Mouse (Mus musculus) olfactory bulb, adult 2 months (tissue): ENCODE measurements around the gene Synpo2. TPM values are rescaled to one million over a fixed set of nuclear protein-coding genes. Genes with fewer than 3 reads are reported as not detected.
"Not testable (repeated sequence)": the region's sequence is repeated elsewhere in the genome, so short reads cannot be mapped to it uniquely, and the experiment has no call there.

ENCODE experiments used
- H3K27ac ChIP-seq: fragments of 200-500 bp; 2 replicates; pipeline ENCODE4 v1.5.1; 2012; ENCODE audit warnings: low read depth, low read length; ENCODE audit not compliant: insufficient read depth
- H3K4me1 ChIP-seq: fragments of 200-500 bp; 2 replicates; pipeline ENCODE4 v1.6.1; 2012; ENCODE audit warnings: low read length; ENCODE audit not compliant: control insufficient read depth, insufficient read depth
- H3K4me3 ChIP-seq: fragments of 200-500 bp; 2 replicates; pipeline ENCODE4 v1.5.1; 2012; ENCODE audit warnings: mild to moderate bottlenecking, low read depth, low read length, moderate library complexity; ENCODE audit not compliant: insufficient read depth
- CTCF ChIP-seq: fragments of 200-500 bp; IDR thresholded peaks from 2 replicates; pipeline ENCODE4 v1.5.1; 2012; ENCODE audit warnings: low read depth, mild to moderate bottlenecking, low read length, moderate library complexity; ENCODE audit not compliant: insufficient read depth
- POLR2A ChIP-seq: fragments of 200-500 bp; IDR thresholded peaks from 2 replicates; pipeline ENCODE4 v1.6.1; 2012; ENCODE audit warnings: mild to moderate bottlenecking, low read depth, low read length, moderate library complexity; ENCODE audit not compliant: insufficient read depth
- WGBS: fragments of 180-500 bp; shearing (Covaris S2); methylation state at CpG from one replicate; pipeline ENCODE4 v1.1.7; 2018; 5-methylcytosine and 5-hydroxymethylcytosine counted together
- polyA plus RNA-seq: library from polyadenylated mRNA; stranded (reverse); fragments of >200 nt; gene quantifications from 2 replicates; pipeline ENCODE4 v1.2.4, GENCODE M21; 2012; ENCODE audit warnings: low replicate concordance; ENCODE audit not compliant: missing spikeins, insufficient read depth, insufficient read length

Synpo2 gene
- polyA plus RNA-seq, 1 experiment: not detected

- Histone ChIP-seq H3K4me3 (no peak overlapping the region), H3K4me1 (peaks cover 2% of the 10 kb centered on the region), H3K27ac (no peak overlapping the region)
- no peak for TF ChIP-seq CTCF
- 96% methylated on average over 14 of the region's 14 CpGs for WGBS
Measured at GRCm38 (mm10) chr3:123130314-123131150, 105.4 kb downstream of the Synpo2 start.

- peaks cover 2% of the 10 kb centered on the region for H3K4me1 ChIP-seq
- 25% methylated on average over 8 of the region's 8 CpGs for WGBS
- TF ChIP-seq CTCF (no peak), POLR2A (no peak)
- no peak overlapping the region for H3K4me3 ChIP-seq
- no peak overlapping the region; the same call in 1 of the 2 replicates for H3K27ac ChIP-seq
Measured at GRCm38 (mm10) chr3:123128781-123129180, 107.2 kb downstream of the Synpo2 start.

- 81% methylated on average over 7 of the region's 7 CpGs for WGBS
- TF ChIP-seq CTCF (no peak), POLR2A (no peak)
- H3K27ac ChIP-seq: no peak overlapping the region
- no peak overlapping the region for H3K4me3 ChIP-seq
- peaks cover 2% of the 10 kb centered on the region for H3K4me1 ChIP-seq
Measured at GRCm38 (mm10) chr3:123128091-123128490, 107.9 kb downstream of the Synpo2 start.

GRCm38 (mm10) chr3:123126741-123127140 is 109.2 kb downstream of the Synpo2 start:
- H3K27ac ChIP-seq, H3K4me1 ChIP-seq, H3K4me3 ChIP-seq: not testable (repeated sequence)
- whole genome bisulfite sequencing: 98% methylated on average over 4 of the region's 4 CpGs

GRCm38 (mm10) chr3:123123817-123124216 is 112.1 kb downstream of the Synpo2 start:
- TF ChIP-seq POLR2A (no peak), CTCF (no peak)
- peaks cover under 1% of the 10 kb centered on the region for H3K4me1 ChIP-seq
- WGBS: 78% methylated on average over 8 of the region's 8 CpGs
- H3K27ac ChIP-seq: no peak overlapping the region
- no peak overlapping the region for H3K4me3 ChIP-seq

GRCm38 (mm10) chr3:123122151-123123030 is 113.6 kb downstream of the Synpo2 start:
- no peak for TF ChIP-seq CTCF
- TF ChIP-seq POLR2A: no peak
- H3K27ac ChIP-seq: no peak overlapping the region
- 89% methylated on average over 21 of the region's 21 CpGs for WGBS
- H3K4me1 ChIP-seq: no peaks in the 10 kb centered on the region
- H3K4me3 ChIP-seq: no peak overlapping the region

- Histone ChIP-seq H3K27ac (no peak overlapping the region), H3K4me1 (no peaks in the 10 kb centered on the region; the same call in 1 of the 2 replicates), H3K4me3 (no peak overlapping the region)
- WGBS: 66% methylated on average over 16 of the region's 16 CpGs
- no peak for TF ChIP-seq CTCF
- no peak for TF ChIP-seq POLR2A
Measured at GRCm38 (mm10) chr3:123116903-123117302, 119.0 kb downstream of the Synpo2 start.

- 19% methylated on average over 15 of the region's 15 CpGs for WGBS
- Histone ChIP-seq H3K4me1 (no peaks in the 10 kb centered on the region; the same call in 1 of the 2 replicates), H3K4me3 (no peak overlapping the region), H3K27ac (no peak overlapping the region)
- TF ChIP-seq POLR2A (no peak), CTCF (no peak)
Measured at GRCm38 (mm10) chr3:123115770-123116527, 120.0 kb downstream of the Synpo2 start.
